Mouse (Mus musculus) lung, embryonic 16.5 days (tissue): ENCODE results near the gene Rpl36. TPM values are rescaled to one million over a fixed set of nuclear protein-coding genes. Genes with fewer than 3 reads are reported as not detected.
A peak's percentile ranks its signal among the peaks of the same experiment; 100 is the strongest.
"Not testable (repeated sequence)": the region's sequence is repeated elsewhere in the genome, so short reads cannot be mapped to it uniquely, and the experiment has no call there.

Experiments
- ATAC-seq: fragments of 200-750 bp; cut with Nextera tagmentation; 2 replicates; pipeline ENCODE4 v1.8.0; 2017; ENCODE audit warnings: low read depth, mild to moderate bottlenecking, moderate library complexity
- H3K27ac ChIP-seq: fragments of 300-500 bp; sonication (generic); 2 replicates; pipeline ENCODE4 v1.5.1; 2014; ENCODE audit warnings: mild to moderate bottlenecking, control low read depth, low read length
- H3K27me3 ChIP-seq: fragments of 300-500 bp; sonication (generic); 2 replicates; pipeline ENCODE4 v1.6.1; 2014; ENCODE audit warnings: low read depth, low read length, mixed read lengths; ENCODE audit not compliant: control insufficient read depth, insufficient read depth
- H3K36me3 ChIP-seq: fragments of 300-500 bp; sonication (generic); 2 replicates; pipeline ENCODE4 v1.6.1; 2014; ENCODE audit warnings: low read length; ENCODE audit not compliant: control insufficient read depth, insufficient read depth
- H3K4me1 ChIP-seq: fragments of 300-500 bp; sonication (generic); replicated peaks from 2 replicates; pipeline ENCODE4 v1.6.1; 2014; ENCODE audit warnings: low read length, mixed read lengths; ENCODE audit not compliant: control insufficient read depth, insufficient read depth
- H3K4me2 ChIP-seq: fragments of 300-500 bp; sonication (generic); 2 replicates; pipeline ENCODE4 v1.6.1; 2014; ENCODE audit warnings: low read depth, low read length, control low read depth
- H3K4me3 ChIP-seq: fragments of 300-500 bp; sonication (generic); 2 replicates; pipeline ENCODE4 v1.5.1; 2014; ENCODE audit warnings: mild to moderate bottlenecking, low read length, control low read depth
- H3K9ac ChIP-seq: fragments of 300-500 bp; sonication (generic); 2 replicates; pipeline ENCODE4 v1.6.1; 2014; ENCODE audit warnings: low read length, control low read depth
- H3K9me3 ChIP-seq: fragments of 300-500 bp; sonication (generic); 2 replicates; pipeline ENCODE4 v1.6.1; 2016; ENCODE audit warnings: low read length; ENCODE audit not compliant: control insufficient read depth
- WGBS: fragments of 180-500 bp; shearing (Covaris S2); extraction: QIAGEN DNeasy Blood & Tissue Kit; methylation state at CpG from one replicate; pipeline ENCODE4 v1.1.7; 2014; 5-methylcytosine and 5-hydroxymethylcytosine counted together
- polyA plus RNA-seq: library from polyadenylated mRNA; unstranded; fragments of >200 nt; fragmentation: Nextera tagmentation; extraction: Ambion mirVana; gene quantifications from 2 replicates; pipeline ENCODE4 v1.2.1, GENCODE M21; 2015

Rpl36 gene
- polyA plus RNA-seq, 1 experiment from 2014 or later = 1,766 TPM

- Histone ChIP-seq H3K4me2 (no peak overlapping the region), H3K27ac (no peak overlapping the region), H3K9me3 (no peaks in the 10 kb centered on the region), H3K4me3 (no peak overlapping the region), H3K36me3 (peaks cover 74% of the 10 kb centered on the region), H3K9ac (no peak overlapping the region), H3K4me1 (peaks cover 11% of the 10 kb centered on the region), H3K27me3 (no peaks in the 10 kb centered on the region)
- no peak for ATAC-seq
- WGBS = 88% methylated on average over 3 of the region's 3 CpGs
These were observed 8.8 kb upstream of the Rpl36 start for GRCm38 (mm10) chr17:56604422-56604821.

GRCm38 (mm10) chr17:56605431-56605830 lies 7.8 kb upstream of the Rpl36 start:
- H3K36me3 ChIP-seq = peaks cover 64% of the 10 kb centered on the region
- H3K4me2 ChIP-seq = no peak overlapping the region
- no peaks in the 10 kb centered on the region for H3K27me3 ChIP-seq
- H3K9me3 ChIP-seq = no peaks in the 10 kb centered on the region
- H3K4me3 ChIP-seq = no peak overlapping the region
- no peak overlapping the region for H3K9ac ChIP-seq
- H3K27ac ChIP-seq = no peak overlapping the region
- ATAC-seq = no peak
- WGBS = 84% methylated on average over 9 of the region's 9 CpGs
- H3K4me1 ChIP-seq = peaks cover 15% of the 10 kb centered on the region

GRCm38 (mm10) chr17:56607521-56608062 lies 5.6 kb upstream of the Rpl36 start:
- H3K4me2 ChIP-seq = no peak overlapping the region
- 67% methylated on average over 3 of the region's 3 CpGs for WGBS
- H3K4me1 ChIP-seq = peaks cover 26% of the 10 kb centered on the region

GRCm38 (mm10) chr17:56608699-56609098 lies 4.5 kb upstream of the Rpl36 start:
- Histone ChIP-seq H3K27ac (no peak overlapping the region; the same call in 1 of the 2 replicates), H3K4me2 (peak overlapping the region; percentile 61), H3K9me3 (no peaks in the 10 kb centered on the region), H3K4me1 (peaks cover 26% of the 10 kb centered on the region), H3K9ac (peak overlapping the region; percentile 82), H3K4me3 (peak overlapping the region; percentile 68), H3K27me3 (no peaks in the 10 kb centered on the region), H3K36me3 (peaks cover 35% of the 10 kb centered on the region)
- ATAC-seq = no peak
- 42% methylated on average over 5 of the region's 5 CpGs for whole genome bisulfite sequencing

More at GRCm38 (mm10) chr17:56607521-56608062, 5.6 kb upstream of the Rpl36 start:
- no peak for ATAC-seq
- Histone ChIP-seq H3K4me3 (no peak overlapping the region), H3K27me3 (no peaks in the 10 kb centered on the region), H3K27ac (no peak overlapping the region), H3K36me3 (peaks cover 46% of the 10 kb centered on the region), H3K9me3 (no peaks in the 10 kb centered on the region), H3K9ac (no peak overlapping the region; the same call in 1 of the 2 replicates)

GRCm38 (mm10) chr17:56609452-56610171 lies 3.6 kb upstream of the Rpl36 start, which contains the start of gene 2410015M20Rik:
2410015M20Rik (minus strand) TSS chr17:56609771.
- Histone ChIP-seq H3K4me1 (peaks cover 31% of the 10 kb centered on the region), H3K9me3 (no peaks in the 10 kb centered on the region), H3K27ac (peak within 1 kb of the TSS; percentile 80), H3K36me3 (peaks cover 30% of the 10 kb centered on the region), H3K4me3 (peak within 1 kb of the TSS; percentile 68), H3K27me3 (no peaks in the 10 kb centered on the region), H3K4me2 (peak within 1 kb of the TSS; percentile 77), H3K9ac (peak within 1 kb of the TSS; percentile 82)
- ATAC-seq = peak; percentile 91
- WGBS = under 1% methylated on average over 44 of the region's 44 CpGs

GRCm38 (mm10) chr17:56611323-56611722 lies 1.9 kb upstream of the Rpl36 start:
- ATAC-seq = no peak

GRCm38 (mm10) chr17:56611861-56612564 lies 1.2 kb upstream of the Rpl36 start:
- H3K9me3 ChIP-seq = no peaks in the 10 kb centered on the region
- no peak for ATAC-seq
- 0 out of 2 replicates have a peak overlapping the region, but pooled peaks have one; percentile 9 for H3K4me3 ChIP-seq
- 17% methylated on average over 14 of the region's 14 CpGs for WGBS
- H3K4me2 ChIP-seq = no peak overlapping the region
- 0 out of 2 replicates have a peak overlapping the region, but pooled peaks have one; percentile 31 for H3K9ac ChIP-seq
- no peaks in the 10 kb centered on the region for H3K27me3 ChIP-seq
- peaks cover 17% of the 10 kb centered on the region; the same call in 1 of the 2 replicates for H3K36me3 ChIP-seq
- H3K4me1 ChIP-seq = peaks cover 37% of the 10 kb centered on the region
- H3K27ac ChIP-seq = no peak overlapping the region

More at GRCm38 (mm10) chr17:56611323-56611722, 1.9 kb upstream of the Rpl36 start:
- H3K36me3 ChIP-seq = peaks cover 21% of the 10 kb centered on the region
- H3K9ac ChIP-seq = no peak overlapping the region
- WGBS = 65% methylated on average over 2 of the region's 2 CpGs
- no peak overlapping the region for H3K27ac ChIP-seq
- H3K4me1 ChIP-seq = peaks cover 37% of the 10 kb centered on the region
- no peak overlapping the region for H3K4me3 ChIP-seq
- H3K27me3 ChIP-seq = no peaks in the 10 kb centered on the region
- H3K4me2 ChIP-seq = no peak overlapping the region
- H3K9me3 ChIP-seq = no peaks in the 10 kb centered on the region

- H3K4me2 ChIP-seq, H3K27me3 ChIP-seq, H3K9me3 ChIP-seq, H3K27ac ChIP-seq, ATAC-seq, H3K4me3 ChIP-seq: not testable (repeated sequence)
- Histone ChIP-seq H3K9ac (0 out of 2 replicates have a peak overlapping the region, but pooled peaks have one; percentile 31), H3K4me1 (peaks cover 37% of the 10 kb centered on the region), H3K36me3 (peaks cover 15% of the 10 kb centered on the region; the same call in 1 of the 2 replicates)
- 69% methylated on average over 10 of the region's 10 CpGs for WGBS
These were observed 664 bp upstream of the Rpl36 start for GRCm38 (mm10) chr17:56612565-56612939.

GRCm38 (mm10) chr17:56613893-56614292 lies 677 bp downstream of the Rpl36 start:
- 0% methylated on average over 23 of the region's 26 CpGs for WGBS

More at GRCm38 (mm10) chr17:56613893-56614292, 677 bp downstream of the Rpl36 start:
- Histone ChIP-seq H3K36me3 (peaks cover 22% of the 10 kb centered on the region), H3K9ac (peak overlapping the region; percentile 74), H3K4me3 (peak overlapping the region; percentile 75), H3K4me1 (peaks cover 28% of the 10 kb centered on the region), H3K4me2 (peak overlapping the region; percentile 96), H3K27ac (peak overlapping the region; percentile 76)
- H3K27me3 ChIP-seq, ATAC-seq, H3K9me3 ChIP-seq: not testable (repeated sequence)
